Mouse (Mus musculus) lung, embryonic 16.5 days (tissue): ENCODE results near the gene Serpina3m. TPM values are rescaled to one million over a fixed set of nuclear protein-coding genes. Genes with fewer than 3 reads are reported as not detected.
A peak's percentile ranks its signal among the peaks of the same experiment; 100 is the strongest.

ENCODE experiments used
- ATAC-seq: fragments of 200-750 bp; cut with Nextera tagmentation; 2 replicates; pipeline ENCODE4 v1.8.0; 2017; ENCODE audit warnings: low read depth, mild to moderate bottlenecking, moderate library complexity
- H3K27ac ChIP-seq: fragments of 300-500 bp; sonication (generic); 2 replicates; pipeline ENCODE4 v1.5.1; 2014; ENCODE audit warnings: mild to moderate bottlenecking, control low read depth, low read length
- H3K27me3 ChIP-seq: fragments of 300-500 bp; sonication (generic); 2 replicates; pipeline ENCODE4 v1.6.1; 2014; ENCODE audit warnings: low read depth, low read length, mixed read lengths; ENCODE audit not compliant: control insufficient read depth, insufficient read depth
- H3K36me3 ChIP-seq: fragments of 300-500 bp; sonication (generic); 2 replicates; pipeline ENCODE4 v1.6.1; 2014; ENCODE audit warnings: low read length; ENCODE audit not compliant: control insufficient read depth, insufficient read depth
- H3K4me1 ChIP-seq: fragments of 300-500 bp; sonication (generic); replicated peaks from 2 replicates; pipeline ENCODE4 v1.6.1; 2014; ENCODE audit warnings: low read length, mixed read lengths; ENCODE audit not compliant: control insufficient read depth, insufficient read depth
- H3K4me2 ChIP-seq: fragments of 300-500 bp; sonication (generic); 2 replicates; pipeline ENCODE4 v1.6.1; 2014; ENCODE audit warnings: low read depth, low read length, control low read depth
- H3K4me3 ChIP-seq: fragments of 300-500 bp; sonication (generic); 2 replicates; pipeline ENCODE4 v1.5.1; 2014; ENCODE audit warnings: mild to moderate bottlenecking, low read length, control low read depth
- H3K9ac ChIP-seq: fragments of 300-500 bp; sonication (generic); 2 replicates; pipeline ENCODE4 v1.6.1; 2014; ENCODE audit warnings: low read length, control low read depth
- H3K9me3 ChIP-seq: fragments of 300-500 bp; sonication (generic); 2 replicates; pipeline ENCODE4 v1.6.1; 2016; ENCODE audit warnings: low read length; ENCODE audit not compliant: control insufficient read depth
- whole genome bisulfite sequencing: fragments of 180-500 bp; shearing (Covaris S2); extraction: QIAGEN DNeasy Blood & Tissue Kit; methylation state at CpG from one replicate; pipeline ENCODE4 v1.1.7; 2014; 5-methylcytosine and 5-hydroxymethylcytosine counted together
- polyA plus RNA-seq: library from polyadenylated mRNA; unstranded; fragments of >200 nt; fragmentation: Nextera tagmentation; extraction: Ambion mirVana; gene quantifications from 2 replicates; pipeline ENCODE4 v1.2.1, GENCODE M21; 2015

The Serpina3m gene
- polyA plus RNA-seq, 1 experiment from 2014 or later: not detected

GRCm38 (mm10) chr12:104415625-104416315, 77.5 kb downstream of the Serpina3m start:
- no peak overlapping the region for H3K4me2 ChIP-seq
- ATAC-seq: peak; percentile 80
- H3K27me3 ChIP-seq: no peaks in the 10 kb centered on the region
- no peak overlapping the region for H3K27ac ChIP-seq
- H3K9ac ChIP-seq: no peak overlapping the region
- WGBS: 37% methylated on average over 6 of the region's 6 CpGs
- no peak overlapping the region for H3K4me3 ChIP-seq
- no peaks in the 10 kb centered on the region for H3K36me3 ChIP-seq
- H3K9me3 ChIP-seq: no peaks in the 10 kb centered on the region
- 0 out of 2 replicates have a peak, but pooled peaks cover 2% of the 10 kb centered on the region for H3K4me1 ChIP-seq

GRCm38 (mm10) chr12:104418340-104419135, 80.3 kb downstream of the Serpina3m start:
- no peaks in the 10 kb centered on the region for H3K27me3 ChIP-seq
- H3K9ac ChIP-seq: no peak overlapping the region
- no peaks in the 10 kb centered on the region for H3K9me3 ChIP-seq
- H3K4me2 ChIP-seq: peak overlapping the region; percentile 50
- H3K4me3 ChIP-seq: peak overlapping the region; percentile 29
- H3K4me1 ChIP-seq: 0 out of 2 replicates have a peak, but pooled peaks cover 2% of the 10 kb centered on the region
- no peaks in the 10 kb centered on the region for H3K36me3 ChIP-seq
- H3K27ac ChIP-seq: no peak overlapping the region
- peak; percentile 26 for ATAC-seq
- WGBS: 16% methylated on average over 16 of the region's 17 CpGs

GRCm38 (mm10) chr12:104419136-104419462, 80.8 kb downstream of the Serpina3m start:
- no peak for ATAC-seq

GRCm38 (mm10) chr12:104422615-104423392, 84.5 kb downstream of the Serpina3m start:
- WGBS: 51% methylated on average over 11 of the region's 11 CpGs
- ATAC-seq: peak; percentile 50; the same call in 1 of the 2 replicates

More at GRCm38 (mm10) chr12:104419136-104419462, 80.8 kb downstream of the Serpina3m start:
- no peak overlapping the region for H3K9ac ChIP-seq
- H3K4me2 ChIP-seq: no peak overlapping the region
- H3K4me3 ChIP-seq: no peak overlapping the region
- 0 out of 2 replicates have a peak, but pooled peaks cover 2% of the 10 kb centered on the region for H3K4me1 ChIP-seq
- H3K36me3 ChIP-seq: no peaks in the 10 kb centered on the region
- H3K27me3 ChIP-seq: no peaks in the 10 kb centered on the region
- no peak overlapping the region for H3K27ac ChIP-seq
- no peaks in the 10 kb centered on the region for H3K9me3 ChIP-seq
- 2% methylated on average over 2 of the region's 2 CpGs for WGBS

GRCm38 (mm10) chr12:104425591-104425990, 87.3 kb downstream of the Serpina3m start:
- Histone ChIP-seq H3K36me3 (no peaks in the 10 kb centered on the region), H3K4me1 (no peaks in the 10 kb centered on the region), H3K4me2 (no peak overlapping the region), H3K9me3 (no peaks in the 10 kb centered on the region), H3K4me3 (no peak overlapping the region), H3K27ac (no peak overlapping the region), H3K9ac (no peak overlapping the region), H3K27me3 (no peaks in the 10 kb centered on the region)
- no peak for ATAC-seq
- WGBS: 73% methylated on average over 3 of the region's 3 CpGs

More at GRCm38 (mm10) chr12:104422615-104423392, 84.5 kb downstream of the Serpina3m start:
- Histone ChIP-seq H3K27me3 (no peaks in the 10 kb centered on the region), H3K27ac (no peak overlapping the region), H3K9ac (no peak overlapping the region), H3K4me3 (no peak overlapping the region), H3K4me1 (0 out of 2 replicates have a peak, but pooled peaks cover 2% of the 10 kb centered on the region), H3K9me3 (no peaks in the 10 kb centered on the region), H3K4me2 (no peak overlapping the region), H3K36me3 (no peaks in the 10 kb centered on the region)

GRCm38 (mm10) chr12:104426915-104427314, 88.6 kb downstream of the Serpina3m start:
- ATAC-seq: peak; percentile 26; the same call in 1 of the 2 replicates

GRCm38 (mm10) chr12:104431359-104431758, 93.1 kb downstream of the Serpina3m start:
- H3K4me3 ChIP-seq: no peak overlapping the region
- WGBS: 36% methylated on average over 10 of the region's 10 CpGs
- H3K9ac ChIP-seq: no peak overlapping the region
- no peak overlapping the region for H3K4me2 ChIP-seq
- ATAC-seq: no peak
- H3K4me1 ChIP-seq: no peaks in the 10 kb centered on the region
- H3K27me3 ChIP-seq: no peaks in the 10 kb centered on the region
- no peak overlapping the region for H3K27ac ChIP-seq
- no peaks in the 10 kb centered on the region for H3K9me3 ChIP-seq
- H3K36me3 ChIP-seq: no peaks in the 10 kb centered on the region

More at GRCm38 (mm10) chr12:104426915-104427314, 88.6 kb downstream of the Serpina3m start:
- Histone ChIP-seq H3K36me3 (no peaks in the 10 kb centered on the region), H3K27ac (no peak overlapping the region), H3K27me3 (no peaks in the 10 kb centered on the region), H3K4me1 (no peaks in the 10 kb centered on the region), H3K9me3 (no peaks in the 10 kb centered on the region), H3K4me3 (no peak overlapping the region), H3K4me2 (no peak overlapping the region), H3K9ac (no peak overlapping the region)
- WGBS: 5% methylated on average over 7 of the region's 7 CpGs

GRCm38 (mm10) chr12:104433214-104433613, 94.9 kb downstream of the Serpina3m start:
- no peak overlapping the region for H3K27ac ChIP-seq
- H3K4me3 ChIP-seq: no peak overlapping the region
- ATAC-seq: no peak
- no peak overlapping the region for H3K4me2 ChIP-seq
- no peaks in the 10 kb centered on the region for H3K27me3 ChIP-seq
- H3K9ac ChIP-seq: no peak overlapping the region
- H3K9me3 ChIP-seq: no peaks in the 10 kb centered on the region
- no peaks in the 10 kb centered on the region for H3K36me3 ChIP-seq
- 47% methylated on average over 7 of the region's 7 CpGs for WGBS
- no peaks in the 10 kb centered on the region for H3K4me1 ChIP-seq
